Mouse (Mus musculus) heart, embryonic 15.5 days (tissue): Measurements from ENCODE around the gene Epha8. TPM values are rescaled to one million over a fixed set of nuclear protein-coding genes. Genes with fewer than 3 reads are reported as not detected.

Source experiments
- ATAC-seq: fragments of 200-750 bp; cut with Nextera tagmentation; replicated peaks from 2 replicates; pipeline ENCODE4 v1.8.0; 2017; ENCODE audit warnings: low read depth, moderate TSS enrichment; ENCODE audit not compliant: insufficient number of reproducible peaks, insufficient read depth, low FRiP score
- H3K27ac ChIP-seq: fragments of 300-500 bp; sonication (generic); 2 replicates; pipeline ENCODE4 v1.5.1; 2015; ENCODE audit warnings: mild to moderate bottlenecking, inconsistent platforms
- H3K27me3 ChIP-seq: fragments of 300-500 bp; sonication (generic); 2 replicates; pipeline ENCODE4 v1.6.1; 2015; ENCODE audit warnings: inconsistent platforms
- H3K36me3 ChIP-seq: fragments of 300-500 bp; sonication (generic); 2 replicates; pipeline ENCODE4 v1.6.1; 2015; ENCODE audit warnings: mild to moderate bottlenecking, inconsistent platforms
- H3K4me1 ChIP-seq: fragments of 300-500 bp; sonication (generic); replicated peaks from 2 replicates; pipeline ENCODE4 v1.6.1; 2015; ENCODE audit warnings: inconsistent platforms
- H3K4me2 ChIP-seq: fragments of 300-500 bp; sonication (generic); 2 replicates; pipeline ENCODE4 v1.6.1; 2015; ENCODE audit warnings: inconsistent platforms, mild to moderate bottlenecking, moderate library complexity
- H3K4me3 ChIP-seq: fragments of 300-500 bp; sonication (generic); 2 replicates; pipeline ENCODE4 v1.5.1; 2015; ENCODE audit warnings: mild to moderate bottlenecking, inconsistent platforms
- H3K9ac ChIP-seq: fragments of 300-500 bp; sonication (generic); 2 replicates; pipeline ENCODE4 v1.6.1; 2015; ENCODE audit warnings: mild to moderate bottlenecking, inconsistent platforms
- H3K9me3 ChIP-seq: fragments of 300-500 bp; sonication (generic); replicated peaks from 2 replicates; pipeline ENCODE4 v1.6.1; 2016; ENCODE audit warnings: inconsistent platforms
- WGBS: fragments of 180-500 bp; shearing (Covaris S2); methylation state at CpG from one replicate; pipeline ENCODE4 v1.1.7; 2015; ENCODE audit warnings: mixed read lengths; 5-methylcytosine and 5-hydroxymethylcytosine counted together
- polyA plus RNA-seq: library from polyadenylated mRNA; unstranded; fragments of >200 nt; fragmentation: Nextera tagmentation; extraction: Ambion mirVana; gene quantifications from 2 replicates; pipeline ENCODE4 v1.2.1, GENCODE M21; 2015

Epha8 gene
- polyA plus RNA-seq, 1 experiment from 2014 or later = 0.04 TPM

GRCm38 (mm10) chr4:136970939-136971338, 14.3 kb upstream of the Epha8 start:
- H3K36me3 ChIP-seq = no peaks in the 10 kb centered on the region
- H3K4me3 ChIP-seq = no peak overlapping the region
- no peak overlapping the region for H3K9ac ChIP-seq
- WGBS = 9% methylated on average over 6 of the region's 6 CpGs
- peaks cover 74% of the 10 kb centered on the region for H3K27me3 ChIP-seq
- no peaks in the 10 kb centered on the region for H3K9me3 ChIP-seq
- H3K4me2 ChIP-seq = no peak overlapping the region
- no peaks in the 10 kb centered on the region for H3K4me1 ChIP-seq
- H3K27ac ChIP-seq = no peak overlapping the region
- no peak for ATAC-seq

GRCm38 (mm10) chr4:136969503-136970276, 13.1 kb upstream of the Epha8 start:
- no peak overlapping the region for H3K4me2 ChIP-seq
- 24% methylated on average over 16 of the region's 16 CpGs for WGBS
- H3K4me3 ChIP-seq = no peak overlapping the region
- no peak overlapping the region for H3K27ac ChIP-seq
- H3K4me1 ChIP-seq = 0 out of 2 replicates have a peak, but pooled peaks cover 2% of the 10 kb centered on the region
- ATAC-seq = no peak
- no peak overlapping the region for H3K9ac ChIP-seq
- no peaks in the 10 kb centered on the region for H3K36me3 ChIP-seq
- peaks cover 87% of the 10 kb centered on the region for H3K27me3 ChIP-seq
- H3K9me3 ChIP-seq = no peaks in the 10 kb centered on the region

GRCm38 (mm10) chr4:136969096-136969495, 12.5 kb upstream of the Epha8 start:
- Histone ChIP-seq H3K36me3 (no peaks in the 10 kb centered on the region), H3K4me1 (0 out of 2 replicates have a peak, but pooled peaks cover 3% of the 10 kb centered on the region), H3K4me3 (no peak overlapping the region), H3K9me3 (no peaks in the 10 kb centered on the region), H3K4me2 (no peak overlapping the region), H3K9ac (no peak overlapping the region), H3K27me3 (peaks cover 93% of the 10 kb centered on the region), H3K27ac (no peak overlapping the region)
- WGBS = 34% methylated on average over 8 of the region's 8 CpGs
- no peak for ATAC-seq

- 27% methylated on average over 9 of the region's 9 CpGs for WGBS
- no peak for ATAC-seq
- Histone ChIP-seq H3K4me1 (0 out of 2 replicates have a peak, but pooled peaks cover 3% of the 10 kb centered on the region), H3K27me3 (peaks cover 99% of the 10 kb centered on the region), H3K9me3 (no peaks in the 10 kb centered on the region), H3K36me3 (no peaks in the 10 kb centered on the region), H3K9ac (no peak overlapping the region), H3K27ac (no peak overlapping the region), H3K4me2 (no peak overlapping the region), H3K4me3 (no peak overlapping the region)
Measured at GRCm38 (mm10) chr4:136967511-136967910, 10.9 kb upstream of the Epha8 start.

GRCm38 (mm10) chr4:136966493-136967390, 10.1 kb upstream of the Epha8 start:
- no peak for ATAC-seq
- H3K27me3 ChIP-seq = peaks cover 100% of the 10 kb centered on the region
- no peaks in the 10 kb centered on the region for H3K9me3 ChIP-seq
- H3K4me3 ChIP-seq = no peak overlapping the region
- no peak overlapping the region for H3K9ac ChIP-seq
- no peaks in the 10 kb centered on the region for H3K36me3 ChIP-seq
- no peak overlapping the region for H3K4me2 ChIP-seq
- H3K27ac ChIP-seq = no peak overlapping the region
- 0 out of 2 replicates have a peak, but pooled peaks cover 3% of the 10 kb centered on the region for H3K4me1 ChIP-seq
- 33% methylated on average over 16 of the region's 16 CpGs for WGBS

GRCm38 (mm10) chr4:136964990-136965421, 8.4 kb upstream of the Epha8 start:
- Histone ChIP-seq H3K36me3 (no peaks in the 10 kb centered on the region), H3K9ac (no peak overlapping the region), H3K27me3 (peaks cover 98% of the 10 kb centered on the region), H3K4me2 (no peak overlapping the region), H3K27ac (no peak overlapping the region), H3K4me3 (no peak overlapping the region), H3K9me3 (no peaks in the 10 kb centered on the region), H3K4me1 (0 out of 2 replicates have a peak, but pooled peaks cover 3% of the 10 kb centered on the region)
- 21% methylated on average over 15 of the region's 15 CpGs for WGBS
- no peak for ATAC-seq

- no peak for ATAC-seq
- H3K9me3 ChIP-seq = no peaks in the 10 kb centered on the region
- 49% methylated on average over 4 of the region's 4 CpGs for WGBS
- peaks cover 97% of the 10 kb centered on the region for H3K27me3 ChIP-seq
- no peak overlapping the region for H3K9ac ChIP-seq
- H3K27ac ChIP-seq = no peak overlapping the region
- no peaks in the 10 kb centered on the region for H3K36me3 ChIP-seq
- H3K4me2 ChIP-seq = no peak overlapping the region
- no peak overlapping the region for H3K4me3 ChIP-seq
- 0 out of 2 replicates have a peak, but pooled peaks cover 3% of the 10 kb centered on the region for H3K4me1 ChIP-seq
Measured at GRCm38 (mm10) chr4:136962447-136962846, 5.8 kb upstream of the Epha8 start.

- WGBS = 43% methylated on average over 4 of the region's 4 CpGs
- no peak for ATAC-seq
Measured at GRCm38 (mm10) chr4:136961642-136962285, 5.1 kb upstream of the Epha8 start.

GRCm38 (mm10) chr4:136960581-136960980, 4.0 kb upstream of the Epha8 start:
- no peaks in the 10 kb centered on the region for H3K9me3 ChIP-seq
- no peaks in the 10 kb centered on the region for H3K36me3 ChIP-seq
- 61% methylated on average over 9 of the region's 9 CpGs for WGBS
- no peak overlapping the region for H3K4me3 ChIP-seq
- H3K4me1 ChIP-seq = peaks cover 10% of the 10 kb centered on the region
- no peak overlapping the region for H3K27ac ChIP-seq
- H3K4me2 ChIP-seq = no peak overlapping the region
- no peak overlapping the region for H3K9ac ChIP-seq
- ATAC-seq = no peak
- peaks cover 97% of the 10 kb centered on the region for H3K27me3 ChIP-seq

More at GRCm38 (mm10) chr4:136961642-136962285, 5.1 kb upstream of the Epha8 start:
- Histone ChIP-seq H3K4me3 (no peak overlapping the region), H3K27ac (no peak overlapping the region), H3K36me3 (no peaks in the 10 kb centered on the region), H3K9ac (no peak overlapping the region), H3K9me3 (no peaks in the 10 kb centered on the region), H3K4me1 (peaks cover 5% of the 10 kb centered on the region), H3K4me2 (no peak overlapping the region), H3K27me3 (peaks cover 97% of the 10 kb centered on the region)

- WGBS = 29% methylated on average over 3 of the region's 3 CpGs
Measured at GRCm38 (mm10) chr4:136960068-136960467, 3.5 kb upstream of the Epha8 start.

GRCm38 (mm10) chr4:136954562-136954961, 2.1 kb downstream of the Epha8 start:
- H3K36me3 ChIP-seq = no peaks in the 10 kb centered on the region
- no peak overlapping the region for H3K9ac ChIP-seq
- no peak overlapping the region for H3K4me2 ChIP-seq
- 54% methylated on average over 6 of the region's 6 CpGs for WGBS
- no peak overlapping the region for H3K27ac ChIP-seq
- ATAC-seq = no peak
- no peaks in the 10 kb centered on the region for H3K9me3 ChIP-seq
- H3K4me3 ChIP-seq = no peak overlapping the region
- peaks cover 7% of the 10 kb centered on the region for H3K4me1 ChIP-seq
- H3K27me3 ChIP-seq = peaks cover 99% of the 10 kb centered on the region

More at GRCm38 (mm10) chr4:136960068-136960467, 3.5 kb upstream of the Epha8 start:
- no peak overlapping the region for H3K9ac ChIP-seq
- no peak overlapping the region for H3K4me2 ChIP-seq
- no peak overlapping the region for H3K4me3 ChIP-seq
- no peaks in the 10 kb centered on the region for H3K36me3 ChIP-seq
- peaks cover 97% of the 10 kb centered on the region for H3K27me3 ChIP-seq
- no peak for ATAC-seq
- H3K27ac ChIP-seq = no peak overlapping the region
- no peaks in the 10 kb centered on the region for H3K9me3 ChIP-seq
- peaks cover 10% of the 10 kb centered on the region for H3K4me1 ChIP-seq
